Mouse (Mus musculus) heart, embryonic 10.5 days (tissue): ENCODE measurements around the gene Ifngr2. TPM values are rescaled to one million over a fixed set of nuclear protein-coding genes. Genes with fewer than 3 reads are reported as not detected.

Experiments
- DNase-seq: peaks from one replicate; pipeline ENCODE4 v3.0.0-alpha.2; 2017; ENCODE audit warnings: low spot score
- H3K27ac ChIP-seq: fragments of 300-500 bp; sonication (generic); 2 replicates; pipeline ENCODE4 v1.5.1; 2016; ENCODE audit warnings: mild to moderate bottlenecking
- H3K27me3 ChIP-seq: fragments of 300-500 bp; sonication (generic); 2 replicates; pipeline ENCODE4 v1.6.1; 2016; ENCODE audit warnings: mild to moderate bottlenecking; ENCODE audit not compliant: poor library complexity, insufficient read depth, severe bottlenecking
- H3K36me3 ChIP-seq: fragments of 300-500 bp; sonication (generic); 2 replicates; pipeline ENCODE4 v1.6.1; 2016; ENCODE audit warnings: mild to moderate bottlenecking, moderate library complexity
- H3K4me1 ChIP-seq: fragments of 300-500 bp; sonication (generic); 2 replicates; pipeline ENCODE4 v1.6.1; 2016; ENCODE audit warnings: mild to moderate bottlenecking
- H3K4me3 ChIP-seq: fragments of 300-500 bp; sonication (generic); 2 replicates; pipeline ENCODE4 v1.5.1; 2016; ENCODE audit warnings: mild to moderate bottlenecking, moderate library complexity
- H3K9me3 ChIP-seq: fragments of 300-500 bp; sonication (generic); 2 replicates; pipeline ENCODE4 v1.6.1; 2016; ENCODE audit warnings: mild to moderate bottlenecking, moderate library complexity
- WGBS: fragments of 180-500 bp; shearing (Covaris S2); methylation state at CpG from one replicate; pipeline ENCODE4 v1.1.7; 2016; 5-methylcytosine and 5-hydroxymethylcytosine counted together
- polyA plus RNA-seq: library from polyadenylated mRNA; unstranded; fragments of >200 nt; fragmentation: Nextera tagmentation; extraction: Ambion mirVana; gene quantifications from 2 replicates; pipeline ENCODE4 v1.2.1, GENCODE M21; 2016

Gene Ifngr2
- polyA plus RNA-seq, 1 experiment from 2014 or later: 53.7 TPM

- Histone ChIP-seq H3K27me3 (no peaks in the 10 kb centered on the region), H3K27ac (no peak overlapping the region), H3K4me3 (no peak overlapping the region), H3K4me1 (peaks cover 7% of the 10 kb centered on the region), H3K36me3 (peaks cover 34% of the 10 kb centered on the region), H3K9me3 (no peaks in the 10 kb centered on the region)
- DNase-seq: no peak
- WGBS: 86% methylated on average over 5 of the region's 5 CpGs
These were observed 38.7 kb downstream of the Ifngr2 start for GRCm38 (mm10) chr16:91585617-91586016.

- WGBS: 82% methylated on average over 6 of the region's 6 CpGs
- Histone ChIP-seq H3K9me3 (no peaks in the 10 kb centered on the region), H3K4me3 (no peak overlapping the region), H3K27me3 (no peaks in the 10 kb centered on the region), H3K36me3 (peaks cover 30% of the 10 kb centered on the region), H3K4me1 (peaks cover 7% of the 10 kb centered on the region), H3K27ac (no peak overlapping the region)
- no peak for DNase-seq
These were observed 39.4 kb downstream of the Ifngr2 start for GRCm38 (mm10) chr16:91586244-91586643.

GRCm38 (mm10) chr16:91587730-91588453 is 41.0 kb downstream of the Ifngr2 start:
- H3K9me3 ChIP-seq: no peaks in the 10 kb centered on the region
- no peak for DNase-seq
- WGBS: 62% methylated on average over 6 of the region's 6 CpGs
- peaks cover 18% of the 10 kb centered on the region for H3K4me1 ChIP-seq
- peaks cover 34% of the 10 kb centered on the region for H3K36me3 ChIP-seq
- no peak overlapping the region for H3K27ac ChIP-seq
- H3K27me3 ChIP-seq: no peaks in the 10 kb centered on the region
- H3K4me3 ChIP-seq: no peak overlapping the region

GRCm38 (mm10) chr16:91588703-91589102 is 41.8 kb downstream of the Ifngr2 start:
- WGBS: 75% methylated on average over 3 of the region's 3 CpGs
- no peak for DNase-seq
- peaks cover 19% of the 10 kb centered on the region for H3K4me1 ChIP-seq
- H3K27me3 ChIP-seq: no peaks in the 10 kb centered on the region
- no peaks in the 10 kb centered on the region for H3K9me3 ChIP-seq
- peaks cover 35% of the 10 kb centered on the region for H3K36me3 ChIP-seq
- H3K27ac ChIP-seq: no peak overlapping the region
- no peak overlapping the region for H3K4me3 ChIP-seq

GRCm38 (mm10) chr16:91592162-91592561 is 45.3 kb downstream of the Ifngr2 start:
- DNase-seq: no peak
- no peaks in the 10 kb centered on the region for H3K27me3 ChIP-seq
- WGBS: 73% methylated on average over 8 of the region's 8 CpGs
- no peaks in the 10 kb centered on the region for H3K9me3 ChIP-seq
- no peak overlapping the region; the same call in 1 of the 2 replicates for H3K27ac ChIP-seq
- no peak overlapping the region for H3K4me3 ChIP-seq
- H3K36me3 ChIP-seq: peaks cover 17% of the 10 kb centered on the region
- peaks cover 31% of the 10 kb centered on the region for H3K4me1 ChIP-seq

GRCm38 (mm10) chr16:91593262-91593661 is 46.4 kb downstream of the Ifngr2 start:
- WGBS: 69% methylated on average over 3 of the region's 3 CpGs
- no peak overlapping the region for H3K4me3 ChIP-seq

GRCm38 (mm10) chr16:91595076-91595475 is 48.2 kb downstream of the Ifngr2 start:
- peaks cover 32% of the 10 kb centered on the region for H3K4me1 ChIP-seq
- H3K9me3 ChIP-seq: no peaks in the 10 kb centered on the region
- H3K36me3 ChIP-seq: peaks cover 17% of the 10 kb centered on the region
- H3K27ac ChIP-seq: no peak overlapping the region; the same call in 1 of the 2 replicates
- 80% methylated on average over 6 of the region's 6 CpGs for WGBS
- DNase-seq: no peak
- H3K4me3 ChIP-seq: no peak overlapping the region
- peaks cover 10% of the 10 kb centered on the region for H3K27me3 ChIP-seq

More at GRCm38 (mm10) chr16:91593262-91593661, 46.4 kb downstream of the Ifngr2 start:
- Histone ChIP-seq H3K9me3 (no peaks in the 10 kb centered on the region), H3K4me1 (peaks cover 39% of the 10 kb centered on the region), H3K27me3 (peaks cover under 1% of the 10 kb centered on the region; the same call in 1 of the 2 replicates), H3K27ac (no peak overlapping the region), H3K36me3 (peaks cover 17% of the 10 kb centered on the region)
- DNase-seq: no peak

GRCm38 (mm10) chr16:91596397-91596778 is 49.5 kb downstream of the Ifngr2 start:
- Histone ChIP-seq H3K36me3 (peaks cover 14% of the 10 kb centered on the region), H3K27me3 (peaks cover 10% of the 10 kb centered on the region), H3K4me1 (peaks cover 32% of the 10 kb centered on the region), H3K4me3 (peak overlapping the region; percentile 93), H3K27ac (peak overlapping the region; percentile 90; the same call in 1 of the 2 replicates), H3K9me3 (no peaks in the 10 kb centered on the region)
- no peak for DNase-seq
- 17% methylated on average over 9 of the region's 9 CpGs for WGBS

GRCm38 (mm10) chr16:91596779-91597671 is 50.2 kb downstream of the Ifngr2 start:
- Histone ChIP-seq H3K4me1 (peaks cover 27% of the 10 kb centered on the region), H3K4me3 (peak overlapping the region; percentile 93), H3K9me3 (no peaks in the 10 kb centered on the region), H3K27ac (peak overlapping the region; percentile 90), H3K36me3 (peaks cover 8% of the 10 kb centered on the region), H3K27me3 (peaks cover 10% of the 10 kb centered on the region)
- WGBS: under 1% methylated on average over 74 of the region's 75 CpGs
- DNase-seq: no peak

GRCm38 (mm10) chr16:91597672-91598010 is 50.8 kb downstream of the Ifngr2 start, which contains the start of gene Tmem50b:
Gene Tmem50b, minus strand, starts transcription at chr16:91597800.
- H3K9me3 ChIP-seq: no peaks in the 10 kb centered on the region
- peak; percentile 99 for DNase-seq
- H3K4me3 ChIP-seq: peak within 1 kb of the TSS; percentile 93
- WGBS: under 1% methylated on average over 34 of the region's 34 CpGs
- H3K36me3 ChIP-seq: peaks cover 4% of the 10 kb centered on the region
- H3K4me1 ChIP-seq: peaks cover 23% of the 10 kb centered on the region
- peaks cover 10% of the 10 kb centered on the region for H3K27me3 ChIP-seq
- peak within 1 kb of the TSS; percentile 90 for H3K27ac ChIP-seq

- DNase-seq: no peak
- Histone ChIP-seq H3K27me3 (peaks cover 10% of the 10 kb centered on the region), H3K27ac (no peak overlapping the region), H3K4me3 (no peak overlapping the region), H3K4me1 (peaks cover 20% of the 10 kb centered on the region), H3K36me3 (no peaks in the 10 kb centered on the region), H3K9me3 (no peaks in the 10 kb centered on the region)
These were observed 52.4 kb downstream of the Ifngr2 start for GRCm38 (mm10) chr16:91599242-91599641.

GRCm38 (mm10) chr16:91601081-91601480 is 54.2 kb downstream of the Ifngr2 start:
- H3K36me3 ChIP-seq: no peaks in the 10 kb centered on the region
- 67% methylated on average over 4 of the region's 4 CpGs for WGBS
- no peaks in the 10 kb centered on the region for H3K9me3 ChIP-seq

GRCm38 (mm10) chr16:91601693-91602092 is 54.8 kb downstream of the Ifngr2 start:
- Histone ChIP-seq H3K4me1 (peaks cover 11% of the 10 kb centered on the region), H3K27me3 (peaks cover 10% of the 10 kb centered on the region), H3K27ac (no peak overlapping the region), H3K9me3 (no peaks in the 10 kb centered on the region), H3K4me3 (no peak overlapping the region), H3K36me3 (no peaks in the 10 kb centered on the region)
- DNase-seq: no peak
- WGBS: 65% methylated on average over 9 of the region's 9 CpGs

More at GRCm38 (mm10) chr16:91601081-91601480, 54.2 kb downstream of the Ifngr2 start:
- no peak for DNase-seq
- no peak overlapping the region for H3K4me3 ChIP-seq
- peaks cover 10% of the 10 kb centered on the region for H3K27me3 ChIP-seq
- H3K4me1 ChIP-seq: peaks cover 15% of the 10 kb centered on the region
- no peak overlapping the region for H3K27ac ChIP-seq
